Mouse (Mus musculus) mouse embryonic stem cell (cell line): ENCODE results near the gene 1700012B07Rik.

ENCODE experiments used
- in situ Hi-C, 2 experiments: fragments of 300-500 bp; cut with MboI; formaldehyde crosslinking; loops; 1 replicate in 1 of 2; 3 replicates in 1 of 2; pipeline ENCODE4 v1.14.3; 2019 to 2020; ENCODE audit warnings: low sequenced_read_pairs in 2 of 2, low pct_unique_long_range_greater_than_20kb in 1 of 2, mixed read lengths in 1 of 2; ENCODE audit not compliant: unreplicated experiment in 1 of 2

Gene 1700012B07Rik

GRCm38 (mm10) chr11:109790221-109790620 lies 37.6 kb downstream of the 1700012B07Rik start:
- in situ Hi-C loops = no loop called here

GRCm38 (mm10) chr11:109785392-109785791 lies 42.5 kb downstream of the 1700012B07Rik start:
- in situ Hi-C loops = no loop called here

GRCm38 (mm10) chr11:109771381-109771780 lies 56.5 kb downstream of the 1700012B07Rik start:
- in situ Hi-C loops = no loop called here

- in situ Hi-C loops = no loop called here
Observed at GRCm38 (mm10) chr11:109770185-109770584, 57.7 kb downstream of the 1700012B07Rik start.

- in situ Hi-C loops = no loop called here
Observed at GRCm38 (mm10) chr11:109769091-109769490, 58.8 kb downstream of the 1700012B07Rik start.

GRCm38 (mm10) chr11:109760063-109760462 lies 67.8 kb downstream of the 1700012B07Rik start:
- in situ Hi-C loops = no loop called here

GRCm38 (mm10) chr11:109758616-109759215 lies 69.1 kb downstream of the 1700012B07Rik start:
- in situ Hi-C loops = no loop called here

- in situ Hi-C loops = no loop called here
Observed at GRCm38 (mm10) chr11:109754105-109754602, 73.7 kb downstream of the 1700012B07Rik start.

- in situ Hi-C loops = no loop called here
Observed at GRCm38 (mm10) chr11:109751636-109752603, 75.9 kb downstream of the 1700012B07Rik start.

GRCm38 (mm10) chr11:109745210-109745609 lies 82.6 kb downstream of the 1700012B07Rik start:
- in situ Hi-C loops = no loop called here

GRCm38 (mm10) chr11:109737967-109738366 lies 89.9 kb downstream of the 1700012B07Rik start:
- in situ Hi-C loops = no loop called here
